Mouse (Mus musculus) erythroid progenitor cell, adult 5-6 weeks (primary cell): ENCODE data around the gene Glo1. TPM values are rescaled to one million over a fixed set of nuclear protein-coding genes. Genes with fewer than 3 reads are reported as not detected.
A peak's percentile ranks its signal among the peaks of the same experiment; 100 is the strongest.

Experiments
- ATAC-seq: replicated peaks from 2 replicates; pipeline ENCODE4 v1.8.0; 2016; ENCODE audit warnings: moderate number of reproducible peaks, mild to moderate bottlenecking, moderate TSS enrichment, inconsistent platforms; ENCODE audit not compliant: poor library complexity, low FRiP score, severe bottlenecking
- total RNA-seq, 2 experiments: library from RNA; stranded (forward) in 1 of 2; stranded (reverse) in 1 of 2; fragments of 150-400 nt in 1 of 2; fragments of 186-747, 209-891 nt in 1 of 2; gene quantifications; 2 replicates each; pipeline versions ENCODE4 v1.2.3 to v1.2.4; 2015 to 2017; ENCODE audit warnings: low replicate concordance in 2 of 2

Gene Glo1
- total RNA-seq, 2 experiments from 2014 or later, result 103 to 114 TPM

- ATAC-seq, result peak; percentile 44
Measured at GRCm38 (mm10) chr17:30616203-30616602, 10.5 kb downstream of the Glo1 start.

GRCm38 (mm10) chr17:30613350-30613749 lies 13.3 kb downstream of the Glo1 start:
- ATAC-seq, result peak; percentile 28; the same call in 1 of the 2 replicates

- ATAC-seq, result peak; percentile 86
Measured at GRCm38 (mm10) chr17:30612075-30612859, 14.4 kb downstream of the Glo1 start.

GRCm38 (mm10) chr17:30611221-30612074 lies 15.2 kb downstream of the Glo1 start:
- no peak for ATAC-seq

- no peak for ATAC-seq
Measured at GRCm38 (mm10) chr17:30610739-30611138, 15.9 kb downstream of the Glo1 start.

GRCm38 (mm10) chr17:30609980-30610307 lies 16.7 kb downstream of the Glo1 start:
- no peak for ATAC-seq

- ATAC-seq, result peak; percentile 70
Measured at GRCm38 (mm10) chr17:30609305-30609979, 17.2 kb downstream of the Glo1 start.

- no peak for ATAC-seq
Measured at GRCm38 (mm10) chr17:30607909-30608495, 18.7 kb downstream of the Glo1 start.

GRCm38 (mm10) chr17:30607330-30607729 lies 19.3 kb downstream of the Glo1 start:
- no peak for ATAC-seq

- no peak for ATAC-seq
Measured at GRCm38 (mm10) chr17:30606634-30607081, 20.0 kb downstream of the Glo1 start.

- no peak for ATAC-seq
Measured at GRCm38 (mm10) chr17:30606206-30606605, 20.5 kb downstream of the Glo1 start.

GRCm38 (mm10) chr17:30605001-30605400 lies 21.7 kb downstream of the Glo1 start:
- ATAC-seq, result no peak

- ATAC-seq, result no peak
Measured at GRCm38 (mm10) chr17:30604296-30604695, 22.4 kb downstream of the Glo1 start.

- no peak for ATAC-seq
Measured at GRCm38 (mm10) chr17:30602175-30602574, 24.5 kb downstream of the Glo1 start.

- no peak for ATAC-seq
Measured at GRCm38 (mm10) chr17:30598300-30598699, 28.4 kb downstream of the Glo1 start.

- ATAC-seq, result no peak
Measured at GRCm38 (mm10) chr17:30597786-30598185, 28.9 kb downstream of the Glo1 start.

GRCm38 (mm10) chr17:30594846-30595245 lies 31.8 kb downstream of the Glo1 start:
- ATAC-seq, result no peak

GRCm38 (mm10) chr17:30594407-30594806 lies 32.3 kb downstream of the Glo1 start:
- ATAC-seq, result no peak

GRCm38 (mm10) chr17:30590417-30591198 lies 36.1 kb downstream of the Glo1 start:
- ATAC-seq, result no peak
